Mouse (Mus musculus): ENCODE measurements around the gene H1f0. TPM values are rescaled to one million over a fixed set of nuclear protein-coding genes. Genes with fewer than 3 reads are reported as not detected.

The H1f0 gene
- total RNA-seq, 4 experiments from 2014 or later, result 64.1 to 92.7 (median 77.5) TPM

DNA sequence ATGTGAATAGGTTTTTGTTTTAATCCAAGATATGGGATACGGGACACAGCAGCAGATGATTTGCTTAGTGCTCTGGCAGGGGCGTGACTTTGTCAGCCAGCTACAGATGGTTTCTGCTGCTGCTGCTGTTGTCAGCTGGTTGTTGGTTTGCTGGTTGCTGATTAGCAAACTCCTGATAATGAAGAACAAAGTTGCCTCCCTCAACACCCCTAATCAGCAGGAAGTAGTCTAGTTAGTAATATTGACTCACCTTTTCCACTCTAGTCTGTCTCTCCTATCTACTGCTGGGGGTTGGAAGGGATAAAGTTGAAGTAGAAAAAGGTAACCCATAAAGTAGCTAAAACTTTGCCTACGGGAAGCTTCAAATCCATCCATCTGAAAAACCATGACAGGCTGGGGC lies 39.4 kb downstream of the H1f0 start:
- no peak for DNase-seq (ENCODE audit: low spot score)

GRCm38 (mm10) chr15:79068416-79068815 lies 40.2 kb downstream of the H1f0 start:
- DNase-seq (ENCODE audit: low spot score), result no peak

DNA sequence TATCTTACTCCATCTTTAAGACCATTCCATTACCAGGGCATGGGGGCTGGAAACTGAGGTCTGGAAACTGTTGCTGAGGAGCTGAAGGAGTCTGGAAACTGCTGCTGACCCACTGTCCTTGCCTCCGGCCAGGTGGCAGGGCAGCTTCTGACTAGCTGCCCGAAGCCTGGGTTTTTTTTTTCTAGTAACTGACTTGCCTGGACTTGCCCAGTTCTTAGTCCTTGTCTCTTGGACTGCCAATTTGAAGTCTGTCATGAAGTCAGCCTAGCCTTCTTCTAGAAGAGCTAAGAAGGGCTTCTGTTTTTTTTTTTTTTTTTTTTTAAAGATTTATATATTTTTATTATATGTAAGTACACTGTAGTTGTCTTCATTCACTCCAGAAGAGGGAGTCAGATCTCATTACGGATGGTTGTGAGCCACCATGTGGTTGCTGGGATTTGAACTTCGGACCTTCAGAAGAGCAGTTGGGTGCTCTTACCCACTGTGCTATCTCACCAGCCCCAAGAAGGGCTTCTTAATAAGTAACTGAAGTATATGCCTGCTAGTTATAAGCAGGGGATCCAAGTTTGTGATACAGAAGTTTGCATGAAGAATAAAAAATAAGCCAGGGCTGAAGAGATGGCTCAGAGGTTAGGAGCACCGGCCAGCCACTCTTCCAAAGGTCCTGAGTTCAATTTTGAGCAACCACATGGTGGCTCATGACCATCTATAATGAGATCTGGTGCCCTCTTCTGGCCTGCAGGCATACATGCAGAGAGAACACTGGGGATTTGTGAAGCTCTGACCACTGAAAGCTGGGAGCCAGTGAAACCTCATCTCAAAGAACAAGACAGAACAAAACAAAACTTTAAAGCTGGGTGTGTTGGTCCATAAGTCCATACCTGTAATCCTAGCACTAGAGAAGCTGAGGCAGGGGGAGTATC lies 43.1 kb downstream of the H1f0 start:
- DNase-seq (ENCODE audit: low spot score), result peak; percentile 49

- no peak for DNase-seq (ENCODE audit: low spot score)
These were observed 45.5 kb downstream of the H1f0 start for GRCm38 (mm10) chr15:79073752-79074151.

DNA sequence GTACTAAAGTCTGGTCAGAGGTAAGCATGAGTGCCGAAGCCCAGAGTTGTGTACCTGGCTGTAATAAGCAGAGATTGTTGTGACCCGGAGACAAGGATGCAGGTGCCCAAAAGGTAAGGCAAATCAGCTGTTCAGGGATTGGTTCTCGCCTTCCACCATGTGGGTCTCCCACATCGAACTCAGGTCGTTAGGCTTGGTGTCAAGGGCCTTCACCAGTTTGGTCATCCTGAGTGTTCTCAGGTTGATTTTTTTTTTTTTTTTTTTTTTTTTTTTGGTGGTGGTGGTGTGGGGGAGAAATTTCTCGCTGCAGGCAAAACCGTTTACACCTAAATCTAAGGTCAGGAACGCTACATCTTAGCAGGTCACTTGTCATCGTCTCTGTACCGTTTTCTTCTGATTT lies 46.2 kb downstream of the H1f0 start:
- DNase-seq (ENCODE audit: low spot score), result no peak

DNA sequence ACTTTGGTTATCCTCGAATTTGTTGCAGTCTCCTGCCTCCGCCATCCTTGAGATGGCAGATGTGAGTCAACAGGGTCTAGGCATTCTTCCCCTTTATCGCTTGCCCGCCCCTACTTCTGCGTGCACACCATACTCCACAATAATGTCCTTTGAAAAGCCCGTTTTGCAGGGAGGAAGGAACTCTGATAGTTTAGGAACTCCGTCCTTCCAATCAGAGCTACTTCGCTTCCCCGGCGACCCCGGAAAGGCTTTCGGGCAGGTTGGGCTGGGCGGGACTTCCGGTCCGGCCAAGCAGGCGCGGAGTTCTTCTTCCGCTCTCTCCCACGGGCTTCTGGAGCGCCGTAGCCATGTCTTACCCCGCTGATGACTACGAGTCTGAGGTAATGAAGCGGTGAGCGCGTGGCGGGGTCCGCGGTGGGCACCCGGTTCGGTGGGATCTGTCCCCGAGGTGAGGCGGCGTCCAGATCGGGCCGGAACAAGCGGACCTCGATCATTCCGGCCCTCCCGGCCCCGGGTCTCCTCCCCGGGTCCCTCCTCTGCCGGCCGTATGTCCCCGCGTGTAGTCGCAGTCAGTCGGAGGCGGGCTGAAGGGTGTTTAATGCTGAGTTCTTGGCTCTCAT lies 46.8 kb downstream of the H1f0 start, which contains the start of gene Eif3l:
TSS of gene Eif3l (plus strand) at position 267 of the 620 bp plus-strand sequence.
- DNase-seq (ENCODE audit: low spot score), result peak; percentile 91

DNA sequence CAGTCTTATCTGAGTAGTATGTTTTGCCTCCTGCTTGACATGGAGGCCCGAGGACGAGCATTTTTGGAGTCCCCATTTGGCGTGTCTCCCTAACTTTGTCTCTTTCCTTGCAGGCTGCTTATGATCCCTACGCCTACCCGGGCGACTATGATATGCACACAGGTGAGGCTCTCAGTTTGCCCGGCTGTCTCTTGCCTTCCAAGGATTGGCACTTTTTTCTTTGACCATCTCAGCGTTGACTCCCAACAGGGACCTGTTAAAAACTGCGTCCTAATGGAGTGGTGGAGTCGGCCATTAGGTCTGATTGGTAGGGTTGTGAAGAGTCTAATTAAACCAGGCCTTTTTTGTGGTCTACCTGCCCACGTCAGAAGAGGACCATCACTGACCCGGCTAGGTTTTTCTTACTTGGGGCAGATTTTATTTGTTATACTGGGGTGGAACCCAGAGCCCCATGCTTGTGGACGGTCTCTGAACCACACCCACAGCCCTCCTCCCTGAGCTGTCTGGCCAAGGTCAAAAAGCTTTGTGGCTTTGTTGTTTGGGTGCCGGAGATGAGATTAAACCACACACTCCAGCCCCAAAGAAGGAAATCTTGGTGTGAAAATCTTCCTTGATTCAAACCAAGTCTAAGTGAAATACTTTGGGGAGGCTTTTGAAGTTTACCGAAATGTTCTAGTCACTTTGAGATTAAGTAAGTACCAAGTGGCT lies 47.6 kb downstream of the H1f0 start:
- no peak for DNase-seq (ENCODE audit: low spot score)

- no peak for DNase-seq (ENCODE audit: low spot score)
These were observed 51.3 kb downstream of the H1f0 start for GRCm38 (mm10) chr15:79079567-79079966.

Small RNA genes within 50 kb of the gene (microRNA-seq; reads per million reads assigned to microRNA genes)
- gene Mir6956, result 2.0 reads per million

Other genes starting within 250 kb of the H1f0 start
- 10 to 100 TPM; 14.3 to 16.1 (median 15.2) TPM for gene Card10, start 225.4 kb upstream of the H1f0 start, total RNA-seq (2022)
- 10 to 100 TPM; 30.5 to 40.3 (median 39.1) TPM for gene Cdc42ep1, start 185.8 kb upstream of the H1f0 start, total RNA-seq (2022)
- gene Lgals2, start 172.9 kb upstream of the H1f0 start, total RNA-seq (2022), result under 1 TPM in 1 of 4 experiments, not detected in 3; 0.65 TPM
- 10 to 100 TPM; 44.8 to 49.1 (median 46.3) TPM for gene Gga1, start 151.3 kb upstream of the H1f0 start, total RNA-seq (2022)
- gene Gm49510, start 128.8 kb upstream of the H1f0 start, total RNA-seq (2022), result not detected
- gene Sh3bp1, start 128.7 kb upstream of the H1f0 start, total RNA-seq (2022), result 1 to 10 TPM; 2.6 to 6.3 (median 4.1) TPM
- gene Pdxp, start 114.5 kb upstream of the H1f0 start, total RNA-seq (2022), result 1 to 10 TPM in 2 of 4 experiments, under 1 TPM in 2; 0.69 to 1.0 (median 0.88) TPM
- gene Lgals1, start 101.7 kb upstream of the H1f0 start, total RNA-seq (2022), result 100 to 1,000 TPM; 175 to 339 (median 222) TPM
- gene Nol12, start 93.5 kb upstream of the H1f0 start, total RNA-seq (2022), result 10 to 100 TPM; 14.7 to 17.9 (median 17.1) TPM
- 10 to 100 TPM; 30.2 to 31.3 (median 31.0) TPM for gene Triobp, start 80.7 kb upstream of the H1f0 start, total RNA-seq (2022)
- not detected for gene Galr3, start 13.4 kb downstream of the H1f0 start, total RNA-seq (2022)
- gene Ankrd54, start 34.4 kb downstream of the H1f0 start, total RNA-seq (2022), result 1 to 10 TPM; 6.3 to 8.0 (median 7.6) TPM
- 10 to 100 TPM; 70.2 to 76.0 (median 74.9) TPM for gene Eif3l, start 46.7 kb downstream of the H1f0 start, total RNA-seq (2022)
- gene Micall1, start 80.4 kb downstream of the H1f0 start, total RNA-seq (2022), result 10 to 100 TPM; 41.2 to 42.2 (median 41.5) TPM
- gene Polr2f, start 112.6 kb downstream of the H1f0 start, total RNA-seq (2022), result 100 to 1,000 TPM; 124 to 149 (median 135) TPM
- 1 to 10 TPM; 1.6 to 2.7 (median 2.4) TPM for gene 1700088E04Rik, start 112.8 kb downstream of the H1f0 start, total RNA-seq (2022)
- gene Sox10, start 136.8 kb downstream of the H1f0 start, total RNA-seq (2022), result 1 to 10 TPM in 2 of 4 experiments, under 1 TPM in 2; 0.55 to 1.7 (median 0.94) TPM
- 10 to 100 TPM; 23.5 to 29.8 (median 27.3) TPM for gene Pick1, start 200.7 kb downstream of the H1f0 start, total RNA-seq (2022)
- gene Gm49486, start 200.9 kb downstream of the H1f0 start, total RNA-seq (2022), result 1 to 10 TPM in 3 of 4 experiments, under 1 TPM in 1; 0.63 to 1.5 (median 1.1) TPM
- under 1 TPM; 0.46 to 0.78 (median 0.59) TPM for gene Slc16a8, start 226.3 kb downstream of the H1f0 start, total RNA-seq (2022)

All from heart, adult 8-10 months (tissue).